Mouse (Mus musculus) heart, postnatal 4 days (tissue): ENCODE data around the gene Sub1. TPM values are rescaled to one million over a fixed set of nuclear protein-coding genes. Genes with fewer than 3 reads are reported as not detected.

Experiments used
- DNase-seq: peaks from one replicate; pipeline ENCODE4 v3.0.0; 2021
- total RNA-seq, 2 experiments: library from RNA; stranded (reverse); gene quantifications; 2 replicates each; pipeline ENCODE4 v1.2.3; 2021

Sub1 gene
- total RNA-seq, 2 experiments from 2014 or later = 183 to 198 TPM

- DNase-seq = no peak
Observed at GRCm38 (mm10) chr15:12010602-12011044, 13.8 kb upstream of the Sub1 start.

- no peak for DNase-seq
Observed at GRCm38 (mm10) chr15:12009712-12010601, 13.2 kb upstream of the Sub1 start.

DNA sequence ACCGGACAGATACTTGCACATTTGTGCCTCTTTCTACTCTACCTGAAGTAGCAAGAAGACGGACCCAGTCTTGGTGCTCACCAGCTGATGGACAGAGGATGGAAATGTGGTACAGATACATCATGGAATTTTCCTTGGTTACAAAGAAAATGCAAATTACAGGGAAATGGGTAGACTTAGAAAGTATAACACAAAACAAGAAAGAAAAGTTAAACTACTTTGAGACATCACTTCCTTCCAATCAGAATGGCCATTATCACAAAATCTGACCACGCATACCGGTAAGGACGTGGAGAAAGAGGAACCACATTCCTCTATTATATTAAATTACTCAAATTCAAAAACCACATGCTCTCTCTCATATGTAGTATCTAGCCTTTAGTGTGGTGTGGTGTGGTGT is 12.1 kb upstream of the Sub1 start:
- no peak for DNase-seq

DNA sequence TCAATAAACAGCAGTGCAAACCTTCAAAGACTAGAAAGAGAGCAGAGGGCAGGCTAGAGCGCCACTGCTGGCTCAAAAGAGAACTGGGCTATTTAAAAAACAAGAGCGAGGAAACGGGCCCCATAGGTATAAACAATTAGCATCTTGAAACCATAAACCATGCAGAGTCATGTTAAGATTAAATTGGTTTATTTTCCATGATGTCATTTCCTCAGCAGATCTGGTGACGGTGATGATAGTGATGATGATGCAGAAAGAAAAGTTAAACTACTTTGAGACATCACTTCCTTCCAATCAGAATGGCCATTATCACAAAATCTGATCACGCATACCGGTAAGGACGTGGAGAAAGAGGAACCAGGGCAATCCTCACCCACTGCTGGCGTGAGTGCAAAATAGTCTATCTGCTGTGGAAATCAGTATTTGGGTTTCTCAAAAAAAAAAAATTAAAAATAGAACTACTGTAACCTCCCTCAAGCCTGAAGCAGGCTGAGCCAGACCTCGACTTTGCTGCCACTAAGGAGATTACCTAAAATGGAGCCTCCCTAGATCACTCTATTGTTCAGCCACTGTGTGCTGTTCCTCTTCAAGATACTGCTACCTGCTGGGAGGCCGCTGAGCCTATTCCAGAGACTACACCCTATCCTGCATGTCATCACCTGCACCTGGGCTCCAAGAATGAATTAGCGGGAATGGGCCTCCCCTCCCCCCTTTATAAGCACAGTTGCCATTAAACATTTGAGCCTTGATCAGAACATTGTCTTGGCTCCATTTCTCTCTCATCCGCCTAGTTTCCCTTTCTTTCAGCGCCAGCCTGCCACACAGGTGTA is 11.4 kb upstream of the Sub1 start:
- DNase-seq = no peak

DNA sequence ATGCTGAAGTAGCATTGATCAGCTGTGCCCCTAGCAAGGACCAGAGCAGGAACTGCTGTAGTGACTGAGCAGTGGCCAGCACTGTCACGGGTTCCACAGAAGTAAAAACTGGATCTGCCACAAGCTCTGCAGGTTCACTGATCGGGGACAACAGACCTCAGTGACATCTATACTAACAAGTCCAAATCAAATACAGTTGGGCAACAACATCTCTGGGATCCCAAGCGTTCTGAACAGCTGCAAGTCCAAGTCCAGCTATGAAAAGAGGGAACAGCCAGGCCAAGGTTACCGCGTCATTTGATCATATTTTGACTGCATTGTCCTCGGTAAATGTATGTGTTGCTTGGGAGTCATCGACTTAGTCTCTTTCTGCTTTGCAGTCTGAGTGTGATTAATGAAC is 10.6 kb upstream of the Sub1 start:
- no peak for DNase-seq

DNA sequence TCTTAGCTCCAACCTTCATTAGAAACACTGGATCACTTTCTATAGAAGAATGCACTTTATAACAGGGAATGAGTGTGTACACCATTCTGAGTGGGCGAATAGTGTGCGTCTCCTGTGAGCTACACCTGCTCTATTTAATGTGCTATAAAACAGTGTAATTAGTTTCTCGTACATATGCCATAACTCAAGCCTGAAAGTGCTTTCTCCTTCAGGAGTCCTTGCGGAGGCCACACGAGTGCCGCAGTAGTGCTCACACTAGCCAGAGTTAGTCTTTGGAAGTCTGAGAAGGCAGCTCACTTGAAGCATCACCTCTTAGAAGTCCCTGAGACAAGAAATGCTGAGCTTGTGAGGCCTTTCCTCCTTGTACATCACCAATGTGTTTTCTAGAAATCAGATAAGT is 9.4 kb upstream of the Sub1 start:
- DNase-seq = no peak

DNA sequence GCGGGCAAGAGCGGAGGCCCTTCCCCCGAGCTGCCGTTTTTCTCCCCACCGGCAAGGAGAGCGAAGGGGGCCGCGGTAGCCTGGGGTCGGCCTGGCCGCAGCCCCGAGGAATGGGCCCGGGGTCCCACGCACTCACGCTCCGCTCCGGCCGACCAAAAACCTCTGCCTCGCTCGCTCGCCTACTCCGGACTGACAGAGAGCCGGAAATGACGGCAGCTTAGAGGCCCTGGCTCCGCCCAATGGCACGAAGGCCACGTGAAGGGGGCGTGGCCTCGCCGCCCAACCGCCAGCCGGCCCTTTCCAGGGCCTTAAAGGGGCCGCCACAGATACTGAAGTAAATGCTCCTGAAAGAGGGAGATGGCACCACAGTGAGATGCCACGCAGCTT is 975 bp downstream of the Sub1 start:
- DNase-seq = peak; percentile 95

GRCm38 (mm10) chr15:11994921-11995814 is 1.6 kb downstream of the Sub1 start:
- peak; percentile 80 for DNase-seq

GRCm38 (mm10) chr15:11994006-11994405 is 2.8 kb downstream of the Sub1 start:
- DNase-seq = no peak

GRCm38 (mm10) chr15:11991552-11992113 is 5.2 kb downstream of the Sub1 start:
- no peak for DNase-seq

GRCm38 (mm10) chr15:11988580-11988979 is 8.2 kb downstream of the Sub1 start:
- DNase-seq = no peak

DNA sequence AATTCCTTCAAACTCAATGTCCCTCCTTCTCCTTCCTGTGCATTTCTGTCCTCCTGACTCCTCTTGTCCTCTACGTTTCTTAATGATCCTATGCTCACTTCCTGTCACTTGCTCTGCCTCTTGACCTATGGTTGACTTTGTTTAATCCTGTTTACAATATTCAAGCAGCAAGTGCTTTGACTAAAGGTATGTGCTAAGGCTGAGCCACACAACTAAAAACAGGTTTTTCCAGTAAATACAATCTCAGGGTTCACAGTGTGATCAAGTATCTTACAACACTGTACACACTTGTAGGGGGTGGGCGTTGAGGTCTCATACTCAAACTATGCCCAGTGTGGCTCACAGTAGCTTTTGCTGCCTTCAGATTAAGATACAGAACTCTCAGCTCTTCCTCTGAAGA is 8.9 kb downstream of the Sub1 start:
- no peak for DNase-seq

DNA sequence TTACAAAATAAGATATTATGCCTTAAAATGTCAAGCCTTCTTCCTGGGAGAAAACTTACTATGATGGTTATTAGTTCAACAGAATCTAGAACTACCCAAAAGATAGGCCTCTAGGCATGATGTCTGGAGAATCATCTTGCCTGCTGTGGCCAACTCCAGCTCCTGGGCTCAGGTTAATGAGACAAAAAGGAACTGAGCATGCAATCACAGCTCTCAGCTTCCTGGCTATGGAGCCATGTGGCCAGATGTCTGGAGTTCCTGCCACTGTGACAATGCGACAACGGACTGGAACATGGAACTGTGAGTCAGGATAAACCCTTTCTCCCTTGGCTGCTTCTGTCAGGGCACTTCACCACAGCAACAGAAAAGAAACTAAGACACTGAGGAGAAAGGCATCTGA is 14.8 kb downstream of the Sub1 start:
- DNase-seq = no peak

DNA sequence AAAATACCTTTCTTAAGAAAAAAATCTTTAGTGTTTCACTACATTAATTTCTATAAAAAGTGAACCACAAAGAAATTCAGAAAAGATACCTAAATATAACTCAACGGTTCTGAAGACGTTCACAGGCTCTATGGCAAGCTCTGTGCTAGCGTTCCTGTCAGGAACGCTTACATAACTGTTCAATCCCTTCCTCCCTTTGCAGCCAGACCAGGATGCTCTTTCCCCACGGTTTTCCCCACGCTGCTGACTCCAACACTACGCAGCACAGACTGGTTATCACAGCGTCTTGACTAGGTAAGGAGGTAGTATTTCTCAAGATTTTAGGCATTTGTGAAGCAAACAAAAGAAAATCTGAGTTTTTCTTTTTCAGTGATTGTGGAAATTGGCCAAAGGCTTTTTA is 15.3 kb downstream of the Sub1 start:
- no peak for DNase-seq

GRCm38 (mm10) chr15:11978175-11978574 is 18.6 kb downstream of the Sub1 start:
- no peak for DNase-seq

- no peak for DNase-seq
Observed at GRCm38 (mm10) chr15:11977071-11977470, 19.7 kb downstream of the Sub1 start.

DNA sequence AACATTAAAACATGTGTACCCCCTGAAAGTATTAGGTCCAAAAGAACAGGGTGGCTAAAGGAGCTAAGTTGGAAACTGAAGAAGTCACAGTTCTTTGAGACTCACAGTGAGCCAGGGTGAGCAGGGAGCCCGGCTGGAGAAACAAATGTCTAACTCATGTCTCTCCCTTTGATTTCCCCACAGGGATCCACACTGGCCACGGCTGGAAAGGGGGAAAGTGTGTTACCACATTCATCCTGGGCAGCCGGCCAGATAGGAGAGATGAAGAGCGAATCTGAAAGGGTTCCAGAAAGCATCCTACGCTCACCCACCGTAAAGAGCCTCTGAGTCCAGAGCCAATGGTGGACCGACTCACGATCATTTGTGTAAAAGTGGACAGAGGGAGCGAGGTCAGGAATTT is 20.9 kb downstream of the Sub1 start:
- DNase-seq = peak; percentile 50

- peak; percentile 88 for DNase-seq
Observed at GRCm38 (mm10) chr15:11971854-11972420, 24.8 kb downstream of the Sub1 start.

GRCm38 (mm10) chr15:11970621-11971020 is 26.2 kb downstream of the Sub1 start:
- peak; percentile 45 for DNase-seq

- DNase-seq = no peak
Observed at GRCm38 (mm10) chr15:11968851-11969250, 27.9 kb downstream of the Sub1 start.

DNA sequence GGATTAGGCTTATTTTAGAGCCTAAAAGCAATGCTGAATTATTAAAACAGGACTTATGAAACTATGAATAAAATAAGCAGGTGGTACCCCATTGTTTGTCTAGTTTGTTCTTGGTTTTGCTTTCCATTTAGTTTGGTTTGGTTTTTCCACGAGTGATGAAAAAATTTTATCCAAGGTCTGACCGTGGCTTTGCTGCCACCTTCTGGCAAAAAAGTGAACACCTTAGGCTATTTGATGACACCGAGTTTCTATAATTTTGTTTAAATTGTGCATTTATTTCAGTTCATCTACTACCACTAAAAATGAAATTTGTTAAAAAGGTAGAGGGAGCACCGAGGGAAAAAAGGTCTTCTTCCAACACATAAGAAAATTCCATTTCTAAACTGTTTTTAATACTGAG is 30.4 kb downstream of the Sub1 start:
- peak; percentile 71 for DNase-seq
